Mouse (Mus musculus): ENCODE data around the gene Ifngr2. TPM values are rescaled to one million over a fixed set of nuclear protein-coding genes. Genes with fewer than 3 reads are reported as not detected.

Gene Ifngr2
- 44.0 and 51.8 TPM in 2 replicates for polyA plus RNA-seq (2014; fragmentation: Nextera tagmentation; extraction: Ambion mirVana)

DNA sequence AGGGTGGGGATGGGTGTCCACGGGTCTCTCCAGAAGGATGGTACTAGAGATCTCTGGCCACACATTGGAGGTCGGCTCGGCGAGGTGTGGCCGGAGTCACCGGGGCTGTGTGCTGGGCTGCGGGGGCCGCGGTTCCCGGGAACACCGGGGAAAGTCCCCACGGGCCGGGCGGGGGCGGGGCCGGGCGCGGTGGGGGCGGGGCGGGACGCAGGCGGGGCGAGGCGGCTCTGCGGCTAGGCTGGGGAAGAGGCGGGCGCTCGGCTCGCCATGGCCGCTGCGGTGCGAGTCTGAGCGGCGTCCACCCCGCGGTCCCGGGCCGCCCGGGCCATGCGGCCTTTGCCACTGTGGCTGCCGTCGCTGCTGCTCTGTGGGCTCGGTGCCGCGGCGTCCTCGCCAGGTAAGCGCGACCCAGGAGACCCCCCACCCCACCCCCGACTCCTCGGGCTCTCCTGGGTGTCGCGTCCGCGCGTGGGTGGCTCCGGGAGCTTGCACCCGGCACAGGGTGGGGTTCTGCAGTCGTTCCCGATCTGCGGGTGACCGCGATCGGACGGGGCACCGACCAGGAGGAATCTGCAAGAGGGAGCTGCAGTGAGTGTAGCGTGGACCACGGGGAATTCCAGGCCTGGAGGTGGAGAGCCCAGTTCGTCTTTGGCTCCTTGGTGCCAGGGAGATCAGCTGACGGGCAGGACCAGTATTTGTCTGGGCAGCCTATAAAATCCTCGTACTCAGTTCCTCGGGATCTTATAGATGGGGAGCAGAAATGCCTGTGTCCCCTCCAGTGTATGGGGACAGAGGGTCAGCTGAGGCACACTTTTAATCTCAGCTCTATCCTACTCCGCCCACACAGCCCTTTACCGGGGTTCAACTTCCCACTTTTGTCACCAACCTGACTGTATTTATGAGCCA is at the start of gene Ifngr2:
Ifngr2 (plus strand) TSS at position 237 of the 906 bp plus-strand sequence.
- Histone ChIP-seq H3K4me2 (replicated peaks; ENCODE audit: low read depth, low read length) (peak within 1 kb of the TSS; percentile 66), H3K4me3 (ENCODE audit: low read depth, low read length) (peak within 1 kb of the TSS; percentile 95), H3K4me1 (ENCODE audit: control insufficient read depth, insufficient read depth, low read length) (peaks cover 17% of the 10 kb centered on the region; the same call in 1 of the 2 replicates), H3K27ac (ENCODE audit: low read length) (peak within 1 kb of the TSS; percentile 18; the same call in 1 of the 2 replicates), H3K9ac (replicated peaks; ENCODE audit: low read depth, low read length) (peak within 1 kb of the TSS; percentile 91), H3K36me3 (ENCODE audit: control insufficient read depth, insufficient read depth, low read length) (no peaks in the 10 kb centered on the region), H3K9me3 (ENCODE audit: control insufficient read depth, low read depth, low read length) (no peaks in the 10 kb centered on the region), H3K27me3 (ENCODE audit: control insufficient read depth, insufficient read depth, low read length) (no peaks in the 10 kb centered on the region)
- ATAC-seq (ENCODE audit: insufficient number of reproducible peaks, insufficient read depth, low FRiP score, low read depth), result peak; percentile 86
- under 1% methylated on average over 63 of the region's 74 CpGs for WGBS

DNA sequence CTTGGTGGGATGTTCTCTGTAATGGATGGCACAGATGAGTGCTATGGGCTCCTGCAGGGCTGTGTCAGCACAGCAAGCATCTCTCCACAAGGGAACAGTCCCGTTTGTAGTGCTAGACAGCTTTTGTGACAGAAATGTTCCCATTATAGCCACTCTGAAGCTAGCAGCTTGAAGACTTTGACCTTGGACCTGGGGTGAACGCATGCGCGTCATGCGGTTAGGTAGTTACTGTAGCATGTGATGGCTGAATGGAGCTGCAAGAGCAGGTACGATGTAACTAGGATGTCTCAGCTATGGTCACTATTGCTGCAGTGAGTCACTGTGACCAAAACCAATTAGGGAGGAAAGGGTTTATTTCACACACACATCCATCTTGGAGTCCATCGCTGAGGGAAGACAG is 48.8 kb upstream of the Ifngr2 start:
- no peak for ATAC-seq (ENCODE audit: insufficient number of reproducible peaks, insufficient read depth, low FRiP score, low read depth)
- H3K4me3 ChIP-seq (ENCODE audit: low read depth, low read length), result no peak overlapping the region
- WGBS, result 90% methylated on average over 7 of the region's 7 CpGs
- H3K9me3 ChIP-seq (ENCODE audit: control insufficient read depth, low read depth, low read length), result no peaks in the 10 kb centered on the region
- peaks cover 70% of the 10 kb centered on the region for H3K36me3 ChIP-seq (ENCODE audit: control insufficient read depth, insufficient read depth, low read length)
- H3K9ac ChIP-seq (replicated peaks; ENCODE audit: low read depth, low read length), result no peak overlapping the region
- no peaks in the 10 kb centered on the region for H3K4me1 ChIP-seq (ENCODE audit: control insufficient read depth, insufficient read depth, low read length)
- no peaks in the 10 kb centered on the region for H3K27me3 ChIP-seq (ENCODE audit: control insufficient read depth, insufficient read depth, low read length)
- H3K27ac ChIP-seq (ENCODE audit: low read length), result no peak overlapping the region
- no peak overlapping the region for H3K4me2 ChIP-seq (replicated peaks; ENCODE audit: low read depth, low read length)

DNA sequence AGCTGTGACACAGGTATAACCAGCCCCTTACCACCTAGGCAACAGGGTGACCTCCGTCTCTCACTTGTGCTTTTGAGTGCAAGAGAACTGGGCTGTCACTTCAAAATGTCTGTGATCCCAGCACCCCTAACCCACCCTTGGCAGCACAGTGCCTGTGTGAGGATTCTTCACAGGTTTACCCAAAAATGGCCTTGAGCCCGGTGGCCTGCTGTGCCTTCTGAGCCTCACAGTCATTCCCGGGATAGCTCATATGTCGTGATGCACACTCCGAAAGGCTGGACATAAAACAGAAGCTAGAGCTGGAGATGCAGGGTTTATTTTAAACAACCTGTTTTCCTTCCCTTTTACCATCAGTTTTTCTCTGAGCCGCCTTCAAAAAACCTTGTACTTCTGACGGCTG is 42.2 kb upstream of the Ifngr2 start:
- no peak overlapping the region for H3K27ac ChIP-seq (ENCODE audit: low read length)
- no peaks in the 10 kb centered on the region for H3K9me3 ChIP-seq (ENCODE audit: control insufficient read depth, low read depth, low read length)
- no peaks in the 10 kb centered on the region for H3K27me3 ChIP-seq (ENCODE audit: control insufficient read depth, insufficient read depth, low read length)
- no peak for ATAC-seq (ENCODE audit: insufficient number of reproducible peaks, insufficient read depth, low FRiP score, low read depth)
- no peak overlapping the region for H3K9ac ChIP-seq (replicated peaks; ENCODE audit: low read depth, low read length)
- WGBS, result 90% methylated on average over 7 of the region's 7 CpGs
- H3K36me3 ChIP-seq (ENCODE audit: control insufficient read depth, insufficient read depth, low read length), result peaks cover 67% of the 10 kb centered on the region
- H3K4me2 ChIP-seq (replicated peaks; ENCODE audit: low read depth, low read length), result no peak overlapping the region
- no peaks in the 10 kb centered on the region for H3K4me1 ChIP-seq (ENCODE audit: control insufficient read depth, insufficient read depth, low read length)
- no peak overlapping the region for H3K4me3 ChIP-seq (ENCODE audit: low read depth, low read length)

DNA sequence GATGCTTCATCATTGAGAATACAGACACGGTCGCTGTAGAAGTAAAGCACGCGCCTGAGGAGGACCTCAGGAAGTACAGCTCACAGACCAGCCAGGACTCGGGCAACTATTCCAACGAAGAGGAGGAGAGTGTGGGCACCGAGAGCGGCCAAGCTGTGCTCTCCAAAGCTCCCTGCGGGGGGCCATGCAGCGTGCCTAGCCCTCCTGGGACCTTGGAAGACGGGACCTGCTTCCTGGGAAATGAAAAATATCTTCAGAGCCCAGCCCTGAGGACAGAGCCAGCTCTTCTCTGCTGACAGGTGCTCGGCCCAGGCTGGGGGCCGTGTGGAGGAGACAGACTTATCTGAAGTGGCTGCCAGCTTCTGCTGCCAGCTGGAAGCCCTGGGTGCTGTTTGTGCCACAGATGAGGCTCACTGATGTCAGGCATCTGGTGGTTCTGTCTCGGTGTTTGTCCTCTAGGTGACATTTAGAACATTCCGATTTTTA is 41.7 kb upstream of the Ifngr2 start:
- WGBS, result 91% methylated on average over 15 of the region's 15 CpGs
- no peak overlapping the region for H3K27ac ChIP-seq (ENCODE audit: low read length)
- no peak overlapping the region for H3K4me2 ChIP-seq (replicated peaks; ENCODE audit: low read depth, low read length)
- H3K9ac ChIP-seq (replicated peaks; ENCODE audit: low read depth, low read length), result no peak overlapping the region
- H3K36me3 ChIP-seq (ENCODE audit: control insufficient read depth, insufficient read depth, low read length), result peaks cover 63% of the 10 kb centered on the region
- no peaks in the 10 kb centered on the region for H3K4me1 ChIP-seq (ENCODE audit: control insufficient read depth, insufficient read depth, low read length)
- ATAC-seq (ENCODE audit: insufficient number of reproducible peaks, insufficient read depth, low FRiP score, low read depth), result no peak
- H3K27me3 ChIP-seq (ENCODE audit: control insufficient read depth, insufficient read depth, low read length), result no peaks in the 10 kb centered on the region
- no peaks in the 10 kb centered on the region for H3K9me3 ChIP-seq (ENCODE audit: control insufficient read depth, low read depth, low read length)
- H3K4me3 ChIP-seq (ENCODE audit: low read depth, low read length), result no peak overlapping the region

DNA sequence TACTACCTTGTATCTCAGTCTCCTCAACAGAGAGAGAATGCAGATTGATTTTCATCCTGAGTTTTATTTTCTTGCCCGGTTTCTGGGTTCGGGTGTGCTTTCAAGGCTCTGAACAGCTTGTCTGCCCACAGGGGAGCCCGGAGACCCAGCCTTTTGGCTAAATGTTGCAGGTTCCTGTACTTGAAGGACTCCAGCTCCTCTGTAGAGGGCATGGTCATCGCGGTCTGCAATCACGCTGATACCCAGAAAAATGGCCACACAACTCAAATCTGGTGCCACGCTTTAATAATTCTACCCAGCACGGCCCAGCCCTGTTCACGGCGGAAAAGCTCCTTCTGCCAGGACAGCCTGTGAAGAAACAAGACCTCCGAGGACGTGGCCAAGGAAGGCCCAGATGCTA is 40.5 kb upstream of the Ifngr2 start:
- ATAC-seq (ENCODE audit: insufficient number of reproducible peaks, insufficient read depth, low FRiP score, low read depth), result no peak
- H3K9ac ChIP-seq (replicated peaks; ENCODE audit: low read depth, low read length), result no peak overlapping the region
- no peak overlapping the region for H3K4me3 ChIP-seq (ENCODE audit: low read depth, low read length)
- 94% methylated on average over 12 of the region's 12 CpGs for WGBS
- no peaks in the 10 kb centered on the region for H3K4me1 ChIP-seq (ENCODE audit: control insufficient read depth, insufficient read depth, low read length)
- peaks cover 50% of the 10 kb centered on the region for H3K36me3 ChIP-seq (ENCODE audit: control insufficient read depth, insufficient read depth, low read length)
- no peak overlapping the region for H3K4me2 ChIP-seq (replicated peaks; ENCODE audit: low read depth, low read length)
- H3K27me3 ChIP-seq (ENCODE audit: control insufficient read depth, insufficient read depth, low read length), result no peaks in the 10 kb centered on the region
- no peak overlapping the region for H3K27ac ChIP-seq (ENCODE audit: low read length)
- H3K9me3 ChIP-seq (ENCODE audit: control insufficient read depth, low read depth, low read length), result no peaks in the 10 kb centered on the region

DNA sequence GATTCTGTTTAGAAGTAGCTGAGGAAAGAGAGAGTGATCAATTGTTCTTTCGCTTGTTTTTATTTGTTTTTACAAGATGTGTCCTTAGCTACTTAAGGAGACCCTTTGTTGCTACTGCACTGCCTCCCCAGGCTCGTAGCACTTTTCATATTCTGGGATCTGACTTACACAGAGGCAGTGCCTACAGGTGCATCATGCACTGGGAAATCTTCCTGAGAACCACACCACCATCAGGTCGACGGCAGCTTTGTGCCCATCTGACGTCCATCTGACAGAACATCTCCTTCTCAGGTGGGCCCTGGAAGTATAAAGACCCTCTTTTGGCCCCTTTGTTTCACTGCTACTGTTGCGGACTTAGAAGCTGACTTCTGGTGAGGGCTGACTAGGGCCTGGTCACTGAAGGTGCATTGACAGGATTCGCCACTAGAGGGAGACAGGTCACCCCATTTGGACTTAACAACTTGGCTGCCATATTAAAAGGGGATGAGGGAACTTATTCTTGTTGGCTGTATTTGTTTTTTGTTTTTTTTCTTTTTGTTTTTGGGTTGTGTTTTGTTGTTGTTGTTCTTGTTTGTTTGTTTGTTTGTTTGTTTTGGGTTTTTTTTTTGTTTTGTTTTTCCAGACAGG is 34.6 kb upstream of the Ifngr2 start:
- Histone ChIP-seq H3K27me3 (ENCODE audit: control insufficient read depth, insufficient read depth, low read length) (no peaks in the 10 kb centered on the region), H3K9me3 (ENCODE audit: control insufficient read depth, low read depth, low read length) (no peaks in the 10 kb centered on the region), H3K9ac (replicated peaks; ENCODE audit: low read depth, low read length) (no peak overlapping the region), H3K36me3 (ENCODE audit: control insufficient read depth, insufficient read depth, low read length) (peaks cover 4% of the 10 kb centered on the region; the same call in 1 of the 2 replicates), H3K4me1 (ENCODE audit: control insufficient read depth, insufficient read depth, low read length) (no peaks in the 10 kb centered on the region), H3K4me2 (replicated peaks; ENCODE audit: low read depth, low read length) (no peak overlapping the region), H3K27ac (ENCODE audit: low read length) (no peak overlapping the region), H3K4me3 (ENCODE audit: low read depth, low read length) (no peak overlapping the region)
- 39% methylated on average over 7 of the region's 7 CpGs for WGBS
- ATAC-seq (ENCODE audit: insufficient number of reproducible peaks, insufficient read depth, low FRiP score, low read depth), result no peak

DNA sequence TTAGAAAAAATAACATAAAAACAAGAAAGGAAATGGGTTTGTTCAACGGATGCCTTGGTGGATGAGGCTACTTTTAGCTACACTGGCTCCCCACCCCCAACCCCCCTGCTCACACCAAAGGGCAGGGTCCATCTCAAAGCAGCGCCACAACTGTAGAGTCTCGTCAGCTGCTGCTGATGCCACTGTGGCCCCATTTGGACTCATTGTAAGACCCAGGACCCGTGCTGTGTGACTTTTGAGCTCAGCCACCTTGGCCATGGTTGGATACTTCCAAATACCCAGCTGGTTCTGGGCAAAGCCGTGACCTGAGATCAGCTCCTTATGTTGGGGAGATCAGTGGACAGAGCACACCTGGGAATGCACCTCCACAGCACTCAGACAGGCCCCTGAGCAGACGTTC is 33.8 kb upstream of the Ifngr2 start:
- Histone ChIP-seq H3K4me2 (replicated peaks; ENCODE audit: low read depth, low read length) (no peak overlapping the region), H3K27me3 (ENCODE audit: control insufficient read depth, insufficient read depth, low read length) (no peaks in the 10 kb centered on the region), H3K9me3 (ENCODE audit: control insufficient read depth, low read depth, low read length) (no peaks in the 10 kb centered on the region), H3K9ac (replicated peaks; ENCODE audit: low read depth, low read length) (no peak overlapping the region), H3K4me1 (ENCODE audit: control insufficient read depth, insufficient read depth, low read length) (no peaks in the 10 kb centered on the region), H3K27ac (ENCODE audit: low read length) (no peak overlapping the region), H3K36me3 (ENCODE audit: control insufficient read depth, insufficient read depth, low read length) (no peaks in the 10 kb centered on the region; the same call in 1 of the 2 replicates), H3K4me3 (ENCODE audit: low read depth, low read length) (no peak overlapping the region)
- no peak for ATAC-seq (ENCODE audit: insufficient number of reproducible peaks, insufficient read depth, low FRiP score, low read depth)
- 90% methylated on average over 6 of the region's 6 CpGs for WGBS

DNA sequence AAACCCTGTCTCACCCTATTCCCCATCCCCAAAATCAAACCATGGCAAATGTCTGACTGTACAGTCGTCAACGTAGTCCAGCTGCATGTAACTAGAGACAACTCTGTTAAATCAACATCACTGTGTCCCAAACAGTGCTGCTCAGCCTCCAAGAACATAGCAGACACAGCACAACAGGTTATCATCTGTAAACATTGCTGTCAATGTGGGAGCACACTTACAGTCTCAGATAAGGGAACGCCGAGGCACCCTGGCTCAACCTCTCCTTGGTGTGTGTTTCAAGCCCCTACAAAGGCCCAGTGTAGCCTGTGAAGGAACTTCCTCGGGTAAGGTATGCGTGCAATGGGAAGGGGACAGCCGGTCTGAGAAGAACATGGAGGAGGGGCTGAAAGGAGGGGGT is 29.9 kb upstream of the Ifngr2 start:
- H3K27ac ChIP-seq (ENCODE audit: low read length), result no peak overlapping the region
- no peak overlapping the region for H3K4me2 ChIP-seq (replicated peaks; ENCODE audit: low read depth, low read length)
- no peaks in the 10 kb centered on the region for H3K4me1 ChIP-seq (ENCODE audit: control insufficient read depth, insufficient read depth, low read length)
- no peak overlapping the region for H3K4me3 ChIP-seq (ENCODE audit: low read depth, low read length)
- no peak overlapping the region for H3K9ac ChIP-seq (replicated peaks; ENCODE audit: low read depth, low read length)
- H3K36me3 ChIP-seq (ENCODE audit: control insufficient read depth, insufficient read depth, low read length), result no peaks in the 10 kb centered on the region
- WGBS, result 61% methylated on average over 7 of the region's 7 CpGs
- ATAC-seq (ENCODE audit: insufficient number of reproducible peaks, insufficient read depth, low FRiP score, low read depth), result no peak
- H3K27me3 ChIP-seq (ENCODE audit: control insufficient read depth, insufficient read depth, low read length), result no peaks in the 10 kb centered on the region
- no peaks in the 10 kb centered on the region for H3K9me3 ChIP-seq (ENCODE audit: control insufficient read depth, low read depth, low read length)

Measured in stomach, embryonic 14.5 days (tissue).